Mouse (Mus musculus): ENCODE measurements around the gene Sdsl. TPM values are rescaled to one million over a fixed set of nuclear protein-coding genes. Genes with fewer than 3 reads are reported as not detected.

Gene Sdsl
- polyA plus RNA-seq, 1 experiment from 2014 or later: 6.0 TPM

- H3K9ac ChIP-seq: peak overlapping the region; percentile 60
- WGBS: 1% methylated on average over 9 of the region's 9 CpGs
- H3K4me1 ChIP-seq: peaks cover 24% of the 10 kb centered on the region
- ATAC-seq (replicated peaks): no peak
- peak overlapping the region; percentile 54 for H3K4me2 ChIP-seq
- H3K27me3 ChIP-seq (replicated peaks): peaks cover 64% of the 10 kb centered on the region
- H3K27ac ChIP-seq: peak overlapping the region; percentile 81
- H3K36me3 ChIP-seq (replicated peaks): no peaks in the 10 kb centered on the region
- no peaks in the 10 kb centered on the region for H3K9me3 ChIP-seq
- H3K4me3 ChIP-seq: peak overlapping the region; percentile 46
Measured at GRCm38 (mm10) chr5:120432486-120433015, 40.1 kb downstream of the Sdsl start.

- WGBS: under 1% methylated on average over 69 of the region's 69 CpGs
Measured at GRCm38 (mm10) chr5:120431649-120432485, 40.7 kb downstream of the Sdsl start, which contains the start of gene Lhx5. Gene Lhx5 (plus strand): TSS chr5:120431699.

GRCm38 (mm10) chr5:120431001-120431583, 41.5 kb downstream of the Sdsl start:
- peak overlapping the region; percentile 46 for H3K4me3 ChIP-seq
- H3K36me3 ChIP-seq (replicated peaks): no peaks in the 10 kb centered on the region
- 1% methylated on average over 30 of the region's 30 CpGs for WGBS
- H3K27ac ChIP-seq: peak overlapping the region; percentile 81
- no peaks in the 10 kb centered on the region for H3K9me3 ChIP-seq
- no peak for ATAC-seq (replicated peaks)
- peak overlapping the region; percentile 56 for H3K9ac ChIP-seq
- peaks cover 60% of the 10 kb centered on the region for H3K27me3 ChIP-seq (replicated peaks)
- peaks cover 21% of the 10 kb centered on the region for H3K4me1 ChIP-seq
- peak overlapping the region; percentile 54 for H3K4me2 ChIP-seq

More at GRCm38 (mm10) chr5:120431649-120432485, 40.7 kb downstream of the Sdsl start, which contains the start of gene Lhx5:
- Histone ChIP-seq H3K27ac (peak within 1 kb of the TSS; percentile 81), H3K9ac (peak within 1 kb of the TSS; percentile 60), H3K27me3 (replicated peaks) (peaks cover 64% of the 10 kb centered on the region), H3K4me1 (peaks cover 25% of the 10 kb centered on the region), H3K9me3 (no peaks in the 10 kb centered on the region), H3K4me3 (peak within 1 kb of the TSS; percentile 46), H3K4me2 (peak within 1 kb of the TSS; percentile 54), H3K36me3 (replicated peaks) (no peaks in the 10 kb centered on the region)
- ATAC-seq (replicated peaks): peak; percentile 80

- H3K9ac ChIP-seq: peak overlapping the region; percentile 52
- no peak for ATAC-seq (replicated peaks)
- WGBS: 12% methylated on average over 6 of the region's 6 CpGs
Measured at GRCm38 (mm10) chr5:120429692-120430091, 42.9 kb downstream of the Sdsl start.

GRCm38 (mm10) chr5:120428990-120429389, 43.6 kb downstream of the Sdsl start:
- Histone ChIP-seq H3K9me3 (no peaks in the 10 kb centered on the region), H3K36me3 (replicated peaks) (no peaks in the 10 kb centered on the region), H3K27me3 (replicated peaks) (peaks cover 46% of the 10 kb centered on the region), H3K27ac (peak overlapping the region; percentile 88), H3K4me3 (peak overlapping the region; percentile 35), H3K4me2 (peak overlapping the region; percentile 54), H3K4me1 (peaks cover 18% of the 10 kb centered on the region), H3K9ac (peak overlapping the region; percentile 50)
- 7% methylated on average over 5 of the region's 6 CpGs for WGBS
- ATAC-seq (replicated peaks): no peak

More at GRCm38 (mm10) chr5:120429692-120430091, 42.9 kb downstream of the Sdsl start:
- Histone ChIP-seq H3K9me3 (no peaks in the 10 kb centered on the region), H3K4me2 (peak overlapping the region; percentile 54), H3K4me3 (peak overlapping the region; percentile 46), H3K36me3 (replicated peaks) (no peaks in the 10 kb centered on the region), H3K27me3 (replicated peaks) (peaks cover 54% of the 10 kb centered on the region), H3K27ac (peak overlapping the region; percentile 77), H3K4me1 (peaks cover 18% of the 10 kb centered on the region)

GRCm38 (mm10) chr5:120428189-120428838, 44.3 kb downstream of the Sdsl start:
- Histone ChIP-seq H3K27me3 (replicated peaks) (peaks cover 42% of the 10 kb centered on the region), H3K4me3 (peak overlapping the region; percentile 35), H3K9ac (peak overlapping the region; percentile 50), H3K27ac (peak overlapping the region; percentile 88), H3K4me2 (peak overlapping the region; percentile 53), H3K9me3 (no peaks in the 10 kb centered on the region), H3K36me3 (replicated peaks) (no peaks in the 10 kb centered on the region), H3K4me1 (peaks cover 18% of the 10 kb centered on the region)
- ATAC-seq (replicated peaks): no peak
- WGBS: 1% methylated on average over 21 of the region's 21 CpGs

- peak overlapping the region; percentile 50 for H3K9ac ChIP-seq
- peak overlapping the region; percentile 53 for H3K4me2 ChIP-seq
- no peaks in the 10 kb centered on the region for H3K36me3 ChIP-seq (replicated peaks)
- H3K27ac ChIP-seq: peak overlapping the region; percentile 88
- peaks cover 18% of the 10 kb centered on the region for H3K4me1 ChIP-seq
- no peak for ATAC-seq (replicated peaks)
- H3K27me3 ChIP-seq (replicated peaks): peaks cover 48% of the 10 kb centered on the region
- WGBS: 1% methylated on average over 33 of the region's 33 CpGs
- H3K9me3 ChIP-seq: no peaks in the 10 kb centered on the region
- H3K4me3 ChIP-seq: peak overlapping the region; percentile 35
Measured at GRCm38 (mm10) chr5:120427451-120427938, 45.1 kb downstream of the Sdsl start.

- Histone ChIP-seq H3K27me3 (replicated peaks) (peaks cover 48% of the 10 kb centered on the region), H3K4me1 (peaks cover 17% of the 10 kb centered on the region), H3K9me3 (no peaks in the 10 kb centered on the region), H3K27ac (peak overlapping the region; percentile 88), H3K36me3 (replicated peaks) (no peaks in the 10 kb centered on the region), H3K4me3 (peak overlapping the region; percentile 35), H3K4me2 (peak overlapping the region; percentile 53), H3K9ac (peak overlapping the region; percentile 50)
- ATAC-seq (replicated peaks): no peak
- WGBS: 1% methylated on average over 10 of the region's 10 CpGs
Measured at GRCm38 (mm10) chr5:120426572-120426971, 46.0 kb downstream of the Sdsl start.

GRCm38 (mm10) chr5:120425711-120426110, 46.9 kb downstream of the Sdsl start:
- Histone ChIP-seq H3K9me3 (no peaks in the 10 kb centered on the region), H3K4me2 (peak overlapping the region; percentile 51), H3K4me1 (peaks cover 22% of the 10 kb centered on the region), H3K4me3 (peak overlapping the region; percentile 36), H3K36me3 (replicated peaks) (no peaks in the 10 kb centered on the region), H3K9ac (peak overlapping the region; percentile 50), H3K27ac (peak overlapping the region; percentile 88), H3K27me3 (replicated peaks) (peaks cover 47% of the 10 kb centered on the region)
- 0% methylated on average over 20 of the region's 20 CpGs for WGBS
- ATAC-seq (replicated peaks): no peak

- H3K9ac ChIP-seq: peak overlapping the region; percentile 50
- ATAC-seq (replicated peaks): no peak
- H3K27me3 ChIP-seq (replicated peaks): peaks cover 39% of the 10 kb centered on the region
- H3K9me3 ChIP-seq: no peaks in the 10 kb centered on the region
- no peaks in the 10 kb centered on the region for H3K36me3 ChIP-seq (replicated peaks)
- peak overlapping the region; percentile 51 for H3K4me2 ChIP-seq
- peak overlapping the region; percentile 36 for H3K4me3 ChIP-seq
- H3K4me1 ChIP-seq: peaks cover 22% of the 10 kb centered on the region
- H3K27ac ChIP-seq: peak overlapping the region; percentile 88
- 1% methylated on average over 11 of the region's 11 CpGs for WGBS
Measured at GRCm38 (mm10) chr5:120424657-120425056, 48.0 kb downstream of the Sdsl start.

- Histone ChIP-seq H3K27ac (peak overlapping the region; percentile 88), H3K4me1 (peaks cover 22% of the 10 kb centered on the region), H3K27me3 (replicated peaks) (peaks cover 35% of the 10 kb centered on the region), H3K4me3 (peak overlapping the region; percentile 36), H3K36me3 (replicated peaks) (no peaks in the 10 kb centered on the region), H3K9me3 (no peaks in the 10 kb centered on the region), H3K9ac (peak overlapping the region; percentile 50), H3K4me2 (peak overlapping the region; percentile 51)
- no peak for ATAC-seq (replicated peaks)
- 1% methylated on average over 19 of the region's 19 CpGs for WGBS
Measured at GRCm38 (mm10) chr5:120424039-120424438, 48.6 kb downstream of the Sdsl start.

All from midbrain, embryonic 15.5 days (tissue).